8 mouse cellular contexts compared by ENCODE assay signal in genomic region chrX:11797870-11798269, GRCm38 (mm10).
A peak's percentile ranks its signal among the peaks of the same experiment; 100 is the strongest.
DNase-seq lines count a peak whose midpoint lies in the region; ATAC-seq and TF ChIP-seq lines count a peak whose summit lies in the region.

No protein-coding gene starts in this region.

- H3K4me2 ChIP-seq in heart, embryonic 15.5 days, result no peak overlapping the region
- no peak overlapping the region; the same call in 1 of the 2 replicates for H3K4me2 ChIP-seq in neural tube, embryonic 12.5 days (replicated peaks)

- no peaks in the 10 kb centered on the region for H3K36me3 ChIP-seq in heart, embryonic 15.5 days
- H3K36me3 ChIP-seq in neural tube, embryonic 12.5 days, result no peaks in the 10 kb centered on the region

- intact Hi-C loops in gastrocnemius, adult 2 months (cut with DNase I), result no loop called here

- no peak overlapping the region for H3K9ac ChIP-seq in heart, embryonic 15.5 days
- no peak overlapping the region for H3K9ac ChIP-seq in neural tube, embryonic 12.5 days

- no peak for TF ChIP-seq CTCF in gastrocnemius, adult 2 months (IDR thresholded peaks at IDR 0.05)

- WGBS in heart, embryonic 15.5 days, result 31% methylated on average over 10 of the region's 11 CpGs
- 14% methylated on average over 10 of the region's 11 CpGs for WGBS in neural tube, embryonic 12.5 days

- H3K27ac ChIP-seq in gastrocnemius, adult 2 months, result peak overlapping the region; percentile 12
- H3K27ac ChIP-seq in heart, embryonic 15.5 days, result 0 out of 2 replicates have a peak overlapping the region, but pooled peaks have one; percentile 16
- H3K27ac ChIP-seq in neural tube, embryonic 12.5 days, result no peak overlapping the region

- peak; percentile 64 for DNase-seq in gastrocnemius, adult 2 months
- DNase-seq in gastrocnemius, adult 8-10 months (ENCODE audit: low spot score in 2 of 2), result no peak
- DNase-seq in cerebellum, postnatal 14 days, result peak; percentile 26 to 44
- peak; percentile 7 to 49 for DNase-seq in left cerebral cortex, adult 8-10 months (ENCODE audit: low spot score in 2 of 2)

- ATAC-seq in heart, embryonic 15.5 days (replicated peaks; ENCODE audit: insufficient number of reproducible peaks, insufficient read depth, low FRiP score, low read depth), result 0 out of 2 replicates have a peak, but pooled peaks have one; percentile 60
- ATAC-seq in neural tube, embryonic 12.5 days (ENCODE audit: low FRiP score, low read depth), result peak; percentile 64
- ATAC-seq in megakaryocyte progenitor cell, adult 5-6 weeks (replicated peaks; ENCODE audit: poor library complexity), result no peak
- no peak for ATAC-seq in activated CD4-positive, CD25-positive, alpha-beta regulatory T cell, adult 4 months

- H3K4me1 ChIP-seq in heart, embryonic 15.5 days (replicated peaks), result peaks cover 15% of the 10 kb centered on the region
- H3K4me1 ChIP-seq in neural tube, embryonic 12.5 days, result 0 out of 2 replicates have a peak, but pooled peaks cover 4% of the 10 kb centered on the region

- no peaks in the 10 kb centered on the region for H3K9me3 ChIP-seq in heart, embryonic 15.5 days (replicated peaks)
- no peaks in the 10 kb centered on the region for H3K9me3 ChIP-seq in neural tube, embryonic 12.5 days

- H3K4me3 ChIP-seq in gastrocnemius, adult 2 months, result no peak overlapping the region
- no peak overlapping the region for H3K4me3 ChIP-seq in heart, embryonic 15.5 days
- no peak overlapping the region for H3K4me3 ChIP-seq in neural tube, embryonic 12.5 days

- H3K27me3 ChIP-seq in heart, embryonic 15.5 days, result peaks cover 7% of the 10 kb centered on the region
- peaks cover 8% of the 10 kb centered on the region for H3K27me3 ChIP-seq in neural tube, embryonic 12.5 days (replicated peaks)

Comparison
In these comparisons a context has a peak if more than half of its experiments do, and no peak if none do; other contexts are left out.
1. DNase-seq: peak in gastrocnemius, adult 2 months (single experiment), cerebellum, postnatal 14 days (2 of 2) and left cerebral cortex, adult 8-10 months (2 of 2); none in gastrocnemius, adult 8-10 months (0 of 2).
2. ATAC-seq: peak in heart, embryonic 15.5 days (single experiment) and neural tube, embryonic 12.5 days (single experiment); none in megakaryocyte progenitor cell, adult 5-6 weeks (single experiment) and activated CD4-positive, CD25-positive, alpha-beta regulatory T cell, adult 4 months (single experiment).